Mouse (Mus musculus) CH12.LX (cell line): ENCODE measurements around the gene Gimap5.

Experiments used
- CTCF ChIP-seq, 2 experiments: IDR thresholded peaks in 1 of 2; conservative IDR thresholded peaks in 1 of 2; 2 replicates each; pipeline ENCODE4 v1.5.1; 2011 to 2012; ENCODE audit warnings: low read depth in 2 of 2, low read length in 2 of 2, improper control_type of control experiment in 1 of 2, inconsistent platforms in 1 of 2, mild to moderate bottlenecking in 1 of 2, moderate library complexity in 1 of 2
- EP300 ChIP-seq: IDR thresholded peaks from 2 replicates; pipeline ENCODE4 v1.6.1; 2011; ENCODE audit warnings: low read length, improper control_type of control experiment
- KAT2A ChIP-seq: IDR thresholded peaks from 2 replicates; pipeline ENCODE4 v1.6.1; 2012; ENCODE audit warnings: low read length, improper control_type of control experiment, inconsistent platforms; ENCODE audit not compliant: insufficient replicate concordance
- MAFK ChIP-seq: IDR thresholded peaks from 2 replicates; pipeline ENCODE4 v1.6.1; 2011; ENCODE audit warnings: low read length, improper control_type of control experiment; ENCODE audit not compliant: insufficient replicate concordance
- MAX ChIP-seq: IDR thresholded peaks from 2 replicates; pipeline ENCODE4 v1.6.1; 2011; ENCODE audit warnings: low read length, improper control_type of control experiment
- MEF2A ChIP-seq: IDR thresholded peaks from 2 replicates; pipeline ENCODE4 v1.6.1; 2014; ENCODE audit warnings: low read depth, mild to moderate bottlenecking, inconsistent platforms, low read length, improper control_type of control experiment, borderline replicate concordance
- POLR2A ChIP-seq: IDR thresholded peaks from 2 replicates; pipeline ENCODE4 v1.6.1; 2011; ENCODE audit warnings: low read depth, mild to moderate bottlenecking, improper control_type of control experiment, low read length
- RAD21 ChIP-seq: IDR thresholded peaks from 2 replicates; pipeline ENCODE4 v1.6.1; 2011; ENCODE audit warnings: low read depth, mild to moderate bottlenecking, low read length, improper control_type of control experiment, moderate library complexity
- TCF12 ChIP-seq: IDR thresholded peaks from 2 replicates; pipeline ENCODE4 v1.6.1; 2014; ENCODE audit warnings: low read depth, mild to moderate bottlenecking, inconsistent platforms, low read length, improper control_type of control experiment
- ZNF384 ChIP-seq: IDR thresholded peaks from 2 replicates; pipeline ENCODE4 v1.6.1; 2012; ENCODE audit warnings: low read depth, low read length, improper control_type of control experiment, inconsistent platforms

DNA sequence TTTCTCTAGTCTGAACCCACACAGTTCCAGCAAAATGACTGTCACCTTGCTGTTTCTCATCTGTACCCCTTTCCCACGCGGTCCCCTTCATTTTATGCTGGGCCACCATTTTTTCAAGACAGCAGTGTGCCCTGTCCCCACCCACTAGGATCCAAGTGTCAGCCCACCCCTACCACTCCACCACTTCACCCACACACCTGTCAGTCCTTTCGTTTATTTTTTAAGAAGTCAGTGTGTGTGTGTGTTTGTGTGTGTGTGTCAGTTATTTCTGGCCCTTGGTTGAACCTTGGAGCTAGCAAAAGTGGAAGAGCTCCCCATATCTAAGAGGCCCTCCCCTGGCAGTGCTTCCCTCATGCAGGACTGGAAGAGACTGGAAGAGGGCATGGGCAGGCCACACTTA, 22.9 kb downstream of the Gimap5 start:
- TF ChIP-seq CTCF (conservative IDR thresholded peaks at IDR 0.05 in 1 of 2, IDR thresholded peaks at IDR 0.05 in 1 of 2; ENCODE audit: low read depth in 2 of 2, low read length in 2 of 2): no peak
- no peak for TF ChIP-seq MEF2A
- TF ChIP-seq RAD21: no peak
- no peak for TF ChIP-seq POLR2A
- TF ChIP-seq KAT2A: no peak
- no peak for TF ChIP-seq MAX
- no peak for TF ChIP-seq TCF12
- no peak for TF ChIP-seq ZNF384
- no peak for TF ChIP-seq MAFK
- no peak for TF ChIP-seq EP300
